Mouse (Mus musculus) kidney, postnatal 14 days (tissue): ENCODE measurements at regions not wholly inside any gene's neighbourhood (a gene's known extent, or its start where the extent isn't known, plus 50 kb on each side); places are given as distances from the start of the nearest gene placed in this dataset.

Experiments used
- DNase-seq: peaks from one replicate; pipeline ENCODE4 v3.0.0; 2022; ENCODE audit warnings: mixed read lengths

DNA sequence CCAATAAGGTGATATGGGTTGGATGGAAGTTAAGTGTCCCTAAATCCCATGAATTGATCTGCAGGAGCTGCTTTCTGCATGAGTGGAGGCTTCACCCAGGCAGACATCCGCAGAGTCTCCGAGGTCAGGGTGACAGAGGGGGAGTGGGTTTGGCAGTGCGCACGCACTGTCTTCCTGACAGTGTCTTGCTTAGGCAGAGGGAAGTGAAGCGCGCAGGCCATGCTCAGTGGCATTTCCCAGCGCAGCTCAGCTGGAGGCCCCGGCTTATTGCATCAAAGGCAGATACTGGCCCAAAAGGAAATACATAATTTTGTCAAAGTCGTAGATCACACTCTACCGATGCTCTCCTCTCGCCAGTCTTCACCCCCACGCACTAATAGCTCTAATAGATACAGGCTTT lies 252.7 kb upstream of the Dnajc24 start:
- no peak for DNase-seq

- no peak for DNase-seq
These were observed 231.0 kb upstream of the Dnajc24 start for GRCm38 (mm10) chr2:106234358-106234757.

DNA sequence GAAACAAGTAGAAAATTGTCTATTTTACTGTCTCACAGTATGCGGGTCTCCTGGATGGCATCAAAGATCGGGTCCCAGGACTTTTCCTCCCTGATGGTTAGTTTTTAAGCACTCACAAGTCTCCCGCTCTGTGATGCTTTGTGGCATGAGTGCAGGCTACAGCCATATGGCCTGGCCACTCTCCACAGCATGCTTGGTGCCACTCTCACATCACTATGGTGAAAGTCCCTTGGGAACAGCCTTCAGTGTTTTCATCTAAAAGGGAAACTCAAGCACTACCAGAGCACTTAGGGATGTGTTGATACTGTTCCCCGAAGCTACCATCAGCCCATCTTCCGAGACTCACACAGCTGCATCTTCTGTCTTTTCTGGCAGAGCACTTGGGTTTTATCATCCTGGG lies 227.8 kb upstream of the Dnajc24 start:
- no peak for DNase-seq

GRCm38 (mm10) chr2:106230021-106230420 lies 226.7 kb upstream of the Dnajc24 start:
- no peak for DNase-seq

- DNase-seq, result no peak
These were observed 224.9 kb upstream of the Dnajc24 start for GRCm38 (mm10) chr2:106228249-106228648.

DNA sequence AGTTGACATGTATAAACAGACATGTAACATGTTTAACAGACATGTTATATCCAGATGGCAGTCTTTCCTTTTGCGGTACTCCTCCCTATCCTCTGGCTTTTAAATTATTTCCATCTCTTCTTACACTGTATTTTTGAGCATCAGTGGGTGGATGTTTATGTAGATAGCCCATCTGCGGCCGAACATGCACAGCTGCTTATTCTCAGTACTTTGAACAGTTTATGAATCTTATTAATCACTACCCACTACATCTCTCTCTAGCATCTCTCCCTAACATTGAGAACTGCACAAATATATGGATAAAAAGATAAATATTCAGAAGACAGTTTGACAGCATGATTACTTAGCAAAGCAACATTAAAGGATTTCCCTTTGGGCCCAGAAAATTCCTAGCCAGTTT lies 212.8 kb upstream of the Dnajc24 start:
- DNase-seq, result no peak

GRCm38 (mm10) chr2:106213740-106214139 lies 210.4 kb upstream of the Dnajc24 start:
- DNase-seq, result no peak

DNA sequence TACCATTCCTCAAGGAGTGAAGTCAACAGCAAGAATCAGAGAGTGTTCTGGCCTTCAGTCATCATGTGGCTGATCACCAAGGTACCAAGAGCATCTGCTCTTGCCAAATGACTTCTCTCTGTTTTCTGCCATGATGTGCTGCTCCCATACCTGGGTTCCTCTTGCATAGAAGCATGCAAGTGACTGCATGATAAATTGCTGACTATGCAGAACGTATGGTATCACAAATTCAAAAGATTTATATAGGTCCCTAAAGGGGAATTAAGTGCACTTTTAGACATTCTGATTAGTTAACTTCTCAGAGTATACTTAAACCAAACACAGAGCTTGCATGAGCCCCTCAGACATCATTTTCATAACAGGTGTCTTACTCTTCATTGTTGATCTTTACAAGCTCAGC lies 207.4 kb upstream of the Dnajc24 start:
- DNase-seq, result no peak

DNA sequence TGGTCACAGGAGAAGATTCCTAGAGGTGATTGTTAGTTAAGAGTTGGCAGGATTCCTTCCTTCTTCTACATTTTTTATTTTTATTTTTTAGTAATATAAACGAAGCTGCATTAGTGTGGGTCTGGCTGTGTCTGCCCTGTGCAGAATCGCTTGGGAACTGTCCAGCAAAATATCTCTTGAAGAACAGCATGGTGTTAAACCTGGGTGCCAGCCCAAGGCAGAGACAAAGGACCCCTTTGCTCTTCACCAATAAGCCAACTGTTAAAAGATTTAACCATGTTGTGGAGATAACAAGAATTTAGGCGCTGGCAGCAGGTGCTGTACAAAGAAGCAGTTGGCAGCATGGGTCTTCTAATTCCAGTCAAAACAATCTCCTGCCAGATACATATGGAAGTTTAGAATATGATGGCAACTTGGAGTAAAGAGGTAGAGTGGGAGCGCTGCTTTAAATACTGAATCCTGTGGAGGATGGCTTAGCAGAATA lies 205.5 kb upstream of the Dnajc24 start:
- no peak for DNase-seq

DNA sequence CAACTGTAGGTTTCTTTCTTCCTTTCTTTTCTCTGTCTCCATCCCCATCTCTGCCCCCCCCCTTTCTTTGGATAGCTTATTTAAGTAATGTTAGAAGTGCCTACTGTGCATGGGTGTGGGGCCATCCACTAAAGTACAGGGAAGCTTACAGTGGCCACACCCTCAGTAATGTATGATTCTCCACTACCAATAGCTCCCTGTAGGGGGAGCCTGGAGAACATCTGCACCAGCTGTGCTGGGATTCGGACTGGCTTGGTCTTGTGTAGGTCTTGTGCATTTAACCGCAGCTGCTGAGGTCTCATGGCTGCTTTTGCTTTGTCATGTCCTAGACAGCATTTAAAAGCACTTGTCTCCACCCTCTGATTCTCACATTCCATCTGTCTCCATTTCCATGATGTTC lies 196.8 kb upstream of the Dnajc24 start:
- no peak for DNase-seq

GRCm38 (mm10) chr2:106195170-106195569 lies 191.8 kb upstream of the Dnajc24 start:
- DNase-seq, result no peak

GRCm38 (mm10) chr2:106194369-106195023 lies 191.1 kb upstream of the Dnajc24 start:
- peak; percentile 77 for DNase-seq

- no peak for DNase-seq
These were observed 190.6 kb upstream of the Dnajc24 start for GRCm38 (mm10) chr2:106193889-106194347.

- no peak for DNase-seq
These were observed 187.4 kb upstream of the Dnajc24 start for GRCm38 (mm10) chr2:106190579-106191322.

GRCm38 (mm10) chr2:106183651-106184050 lies 180.3 kb upstream of the Dnajc24 start:
- DNase-seq, result no peak

GRCm38 (mm10) chr2:106182051-106182450 lies 178.7 kb upstream of the Dnajc24 start:
- no peak for DNase-seq

DNA sequence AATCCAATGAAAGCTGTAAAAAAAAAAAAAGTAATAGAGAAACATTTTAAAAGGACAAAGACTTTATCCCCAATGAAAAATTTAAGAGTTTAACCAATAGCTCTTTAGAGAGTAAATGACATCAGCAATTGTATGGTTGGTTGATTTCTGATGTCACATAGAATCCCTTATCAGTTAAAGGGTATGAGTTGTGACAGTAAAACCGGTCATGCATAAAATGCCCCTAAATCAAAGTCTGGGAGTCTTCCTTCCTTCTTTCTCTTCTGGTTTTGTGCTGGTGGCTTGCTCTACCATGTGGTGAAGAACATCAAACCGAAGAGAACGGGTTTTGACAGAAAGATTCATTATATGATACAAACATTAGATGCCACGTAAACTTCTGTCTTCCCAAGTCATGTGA lies 159.3 kb upstream of the Dnajc24 start:
- no peak for DNase-seq

GRCm38 (mm10) chr2:106161877-106162276 lies 158.5 kb upstream of the Dnajc24 start:
- DNase-seq, result no peak

DNA sequence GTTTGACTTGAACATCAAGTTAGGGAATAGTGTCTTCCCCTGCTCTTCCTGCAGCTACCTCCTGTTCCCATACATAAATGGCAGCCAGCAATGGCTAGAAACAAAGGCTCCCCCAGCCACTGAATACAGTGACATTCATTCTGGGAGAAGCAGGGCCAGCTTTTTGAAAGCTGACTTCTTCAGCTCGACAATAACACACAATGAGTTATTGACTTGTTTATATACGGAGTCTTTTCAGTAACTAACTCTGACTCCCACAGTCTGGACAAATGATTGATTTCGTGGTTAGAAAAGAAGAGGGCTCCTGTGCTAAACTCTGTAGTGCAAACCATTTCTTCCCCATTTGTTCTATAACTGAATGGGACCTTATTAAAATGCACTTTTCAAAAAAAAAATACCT lies 146.4 kb upstream of the Dnajc24 start:
- no peak for DNase-seq

DNA sequence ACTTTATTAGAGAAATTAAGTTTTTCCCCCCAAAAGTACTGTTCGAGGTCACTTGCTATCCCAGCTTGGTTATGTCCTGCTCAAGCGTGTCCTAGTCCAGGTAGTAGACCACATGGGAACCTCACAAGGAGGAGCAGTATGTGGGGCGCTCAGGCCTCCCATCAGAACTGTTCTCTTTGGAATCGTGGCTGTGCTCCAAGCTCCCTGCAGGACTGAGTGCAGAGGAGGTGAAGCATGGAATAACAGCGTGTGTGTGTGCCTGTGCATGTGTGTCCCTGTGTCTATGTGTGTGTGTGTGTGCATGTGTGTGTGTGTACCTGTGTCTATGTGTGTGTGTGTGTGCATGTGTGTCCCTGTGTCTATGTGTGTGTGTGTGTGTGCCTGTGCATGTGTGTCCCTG lies 137.6 kb upstream of the Dnajc24 start:
- DNase-seq, result no peak

DNA sequence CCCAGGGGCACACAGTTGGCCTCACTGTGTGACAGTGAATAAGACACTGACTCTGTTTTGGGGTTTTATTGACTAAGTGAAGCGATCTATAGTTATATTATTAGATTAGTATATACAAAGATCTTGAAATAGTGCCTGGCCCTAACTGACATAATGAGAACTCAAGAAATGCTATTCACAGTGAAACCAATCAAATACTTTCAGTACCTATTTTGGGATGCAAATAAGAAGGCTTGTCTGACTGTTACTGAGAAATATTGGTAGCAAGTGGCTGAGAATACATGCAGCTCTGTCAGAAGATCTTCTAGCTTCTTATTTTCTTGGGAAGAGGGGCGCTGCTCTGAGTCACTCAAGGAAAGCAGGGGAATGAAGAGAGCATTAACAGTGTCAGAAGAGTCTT lies 97.7 kb upstream of the Dnajc24 start:
- no peak for DNase-seq

DNA sequence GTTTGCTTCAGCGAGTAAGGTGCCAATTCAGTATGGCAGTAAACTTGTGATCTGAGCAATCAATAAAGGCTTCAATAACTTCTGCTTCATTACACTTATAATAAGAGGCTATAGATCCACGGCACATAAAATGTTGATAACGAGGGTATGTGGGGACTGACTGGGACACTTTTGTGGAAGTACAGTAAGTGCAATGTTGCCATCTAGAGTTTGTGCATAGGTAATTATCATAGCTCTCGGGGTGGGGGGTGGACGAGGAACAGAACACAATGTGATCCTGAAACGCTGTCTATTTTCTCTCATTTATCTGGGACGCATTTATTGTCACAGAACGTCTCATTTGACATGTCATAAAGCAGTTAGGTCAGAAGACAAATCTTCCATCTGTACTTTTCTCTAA lies 82.8 kb upstream of the Dnajc24 start:
- no peak for DNase-seq

GRCm38 (mm10) chr2:106083801-106084800 lies 80.8 kb upstream of the Dnajc24 start:
- no peak for DNase-seq
